Mouse (Mus musculus): ENCODE measurements at regions not wholly inside any gene's neighbourhood (a gene's known extent, or its start where the extent isn't known, plus 50 kb on each side); places are given as distances from the start of the nearest gene placed in this dataset.

DNA sequence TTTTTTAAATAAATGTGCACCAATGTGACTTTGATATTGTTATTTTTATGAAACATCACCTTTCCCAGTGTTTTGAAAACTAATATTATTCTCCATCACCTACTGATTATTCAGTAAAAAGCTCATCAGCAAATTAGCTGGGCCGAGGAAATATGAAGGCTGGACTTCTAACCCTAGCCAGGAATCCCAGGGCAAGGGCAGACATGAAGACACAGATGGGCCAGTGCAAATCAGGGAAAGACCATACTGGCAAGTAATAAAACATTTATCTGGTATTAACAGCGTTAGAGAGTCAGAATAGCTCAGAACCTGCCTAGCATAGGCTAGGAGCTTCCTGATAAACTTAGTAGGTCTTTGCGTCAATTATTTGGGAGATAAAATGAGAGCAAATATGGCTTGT, 590.3 kb upstream of the Cenpq start:
- DNase-seq, result no peak

DNA sequence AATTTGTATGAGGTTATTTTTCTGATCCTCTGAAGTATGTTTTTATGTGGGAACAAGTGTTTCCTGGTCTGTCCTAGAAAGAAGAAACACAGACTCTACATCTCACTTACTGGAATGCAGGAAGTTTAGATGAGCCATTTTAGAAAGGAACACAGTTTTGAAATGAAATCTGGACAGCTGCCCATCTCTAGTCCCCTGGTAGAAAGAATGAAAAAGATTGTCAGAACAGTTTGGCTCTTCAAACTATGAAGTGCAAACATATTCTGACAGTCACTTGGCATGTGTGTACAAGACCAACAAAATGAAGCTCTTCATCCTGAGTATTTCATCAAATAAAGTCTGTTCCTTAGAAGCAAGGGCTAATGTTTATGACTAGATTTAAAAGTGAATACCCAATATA, 577.2 kb upstream of the Cenpq start:
- DNase-seq, result peak; percentile 21

DNA sequence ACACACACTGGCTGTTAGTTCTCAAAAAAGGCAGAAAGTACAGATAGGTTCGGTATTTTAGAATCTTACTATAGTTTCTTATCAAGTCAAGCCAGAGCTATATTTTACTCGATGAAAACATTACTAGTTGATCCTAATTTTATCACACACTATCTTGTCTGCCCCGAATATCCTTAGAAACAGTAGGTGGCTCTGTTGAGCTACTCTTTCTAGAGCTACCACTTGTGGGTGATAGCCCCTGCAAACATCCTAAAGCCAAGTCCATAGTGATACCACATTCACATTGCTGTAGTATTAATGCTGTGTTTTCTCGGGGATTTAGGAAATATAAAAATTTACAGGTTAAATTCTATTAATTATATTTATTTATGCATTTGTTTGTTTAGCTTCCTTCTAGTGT, 570.2 kb upstream of the Cenpq start:
- no peak for DNase-seq

All from lung, postnatal 14 days (tissue).